Mouse (Mus musculus): ENCODE measurements around the gene Celsr3. TPM values are rescaled to one million over a fixed set of nuclear protein-coding genes. Genes with fewer than 3 reads are reported as not detected.
A peak's percentile ranks its signal among the peaks of the same experiment; 100 is the strongest.

Celsr3 gene
- total RNA-seq (2015; ENCODE audit: low replicate concordance): 2.9 and 4.3 TPM in 2 replicates
- 0.51 and 0.61 TPM in 2 replicates for total RNA-seq (2017; ENCODE audit: low replicate concordance)

GRCm38 (mm10) chr9:108825820-108826699, at the start of gene Celsr3:
TSS of gene Celsr3 (plus strand) at chr9:108826320.
- ATAC-seq (replicated peaks; ENCODE audit: low FRiP score, poor library complexity, severe bottlenecking): no peak

GRCm38 (mm10) chr9:108776614-108777013, 49.5 kb upstream of the Celsr3 start:
- ATAC-seq (replicated peaks; ENCODE audit: low FRiP score, poor library complexity, severe bottlenecking): peak; percentile 68; the same call in 1 of the 2 replicates

GRCm38 (mm10) chr9:108777276-108777675, 48.8 kb upstream of the Celsr3 start:
- no peak for ATAC-seq (replicated peaks; ENCODE audit: low FRiP score, poor library complexity, severe bottlenecking)

- ATAC-seq (replicated peaks; ENCODE audit: low FRiP score, poor library complexity, severe bottlenecking): no peak
These were observed 45.2 kb upstream of the Celsr3 start for GRCm38 (mm10) chr9:108780959-108781358.

- no peak for ATAC-seq (replicated peaks; ENCODE audit: low FRiP score, poor library complexity, severe bottlenecking)
These were observed 44.2 kb upstream of the Celsr3 start for GRCm38 (mm10) chr9:108781891-108782290.

- ATAC-seq (replicated peaks; ENCODE audit: low FRiP score, poor library complexity, severe bottlenecking): peak; percentile 7; the same call in 1 of the 2 replicates
These were observed 43.1 kb upstream of the Celsr3 start for GRCm38 (mm10) chr9:108782836-108783547.

- peak; percentile 96 for ATAC-seq (replicated peaks; ENCODE audit: low FRiP score, poor library complexity, severe bottlenecking)
These were observed 42.3 kb upstream of the Celsr3 start, which contains the start of gene Ip6k2 for GRCm38 (mm10) chr9:108783548-108784463. TSS of gene Ip6k2 (plus strand) at chr9:108783796.

- no peak for ATAC-seq (replicated peaks; ENCODE audit: low FRiP score, poor library complexity, severe bottlenecking)
These were observed 40.7 kb upstream of the Celsr3 start for GRCm38 (mm10) chr9:108785416-108785815.

- ATAC-seq (replicated peaks; ENCODE audit: low FRiP score, poor library complexity, severe bottlenecking): no peak
These were observed 39.6 kb upstream of the Celsr3 start for GRCm38 (mm10) chr9:108786494-108786893.

GRCm38 (mm10) chr9:108787080-108787479, 39.0 kb upstream of the Celsr3 start:
- no peak for ATAC-seq (replicated peaks; ENCODE audit: low FRiP score, poor library complexity, severe bottlenecking)

GRCm38 (mm10) chr9:108788713-108789112, 37.4 kb upstream of the Celsr3 start:
- ATAC-seq (replicated peaks; ENCODE audit: low FRiP score, poor library complexity, severe bottlenecking): no peak

GRCm38 (mm10) chr9:108792307-108792706, 33.8 kb upstream of the Celsr3 start:
- no peak; the same call in 1 of the 2 replicates for ATAC-seq (replicated peaks; ENCODE audit: low FRiP score, poor library complexity, severe bottlenecking)

- no peak for ATAC-seq (replicated peaks; ENCODE audit: low FRiP score, poor library complexity, severe bottlenecking)
These were observed 33.4 kb upstream of the Celsr3 start for GRCm38 (mm10) chr9:108792730-108793129.

- no peak for ATAC-seq (replicated peaks; ENCODE audit: low FRiP score, poor library complexity, severe bottlenecking)
These were observed 30.8 kb upstream of the Celsr3 start for GRCm38 (mm10) chr9:108795281-108795680.

- ATAC-seq (replicated peaks; ENCODE audit: low FRiP score, poor library complexity, severe bottlenecking): peak; percentile 95
These were observed 30.4 kb upstream of the Celsr3 start for GRCm38 (mm10) chr9:108795762-108796161.

- no peak for ATAC-seq (replicated peaks; ENCODE audit: low FRiP score, poor library complexity, severe bottlenecking)
These were observed 29.7 kb upstream of the Celsr3 start for GRCm38 (mm10) chr9:108796351-108796981.

- no peak for ATAC-seq (replicated peaks; ENCODE audit: low FRiP score, poor library complexity, severe bottlenecking)
These were observed 28.6 kb upstream of the Celsr3 start for GRCm38 (mm10) chr9:108797477-108797876.

- ATAC-seq (replicated peaks; ENCODE audit: low FRiP score, poor library complexity, severe bottlenecking): no peak
These were observed 27.5 kb upstream of the Celsr3 start for GRCm38 (mm10) chr9:108798508-108799075.

GRCm38 (mm10) chr9:108799564-108799963, 26.6 kb upstream of the Celsr3 start:
- ATAC-seq (replicated peaks; ENCODE audit: low FRiP score, poor library complexity, severe bottlenecking): no peak

All from erythroid progenitor cell, adult 5-6 weeks (primary cell).